Mouse (Mus musculus): Measurements from ENCODE around the gene Stx19.

GRCm38 (mm10) chr16:62852464-62853252 is 38.2 kb downstream of the Stx19 start:
- TF ChIP-seq CTCF (IDR thresholded peaks at IDR 0.05; ENCODE audit: insufficient read depth, low read depth, low read length), result no peak
- no peak for TF ChIP-seq POLR2A (IDR thresholded peaks at IDR 0.05; ENCODE audit: insufficient read depth, low read depth, low read length)
